Mouse (Mus musculus): ENCODE data around the gene Ndufaf8.

DNA sequence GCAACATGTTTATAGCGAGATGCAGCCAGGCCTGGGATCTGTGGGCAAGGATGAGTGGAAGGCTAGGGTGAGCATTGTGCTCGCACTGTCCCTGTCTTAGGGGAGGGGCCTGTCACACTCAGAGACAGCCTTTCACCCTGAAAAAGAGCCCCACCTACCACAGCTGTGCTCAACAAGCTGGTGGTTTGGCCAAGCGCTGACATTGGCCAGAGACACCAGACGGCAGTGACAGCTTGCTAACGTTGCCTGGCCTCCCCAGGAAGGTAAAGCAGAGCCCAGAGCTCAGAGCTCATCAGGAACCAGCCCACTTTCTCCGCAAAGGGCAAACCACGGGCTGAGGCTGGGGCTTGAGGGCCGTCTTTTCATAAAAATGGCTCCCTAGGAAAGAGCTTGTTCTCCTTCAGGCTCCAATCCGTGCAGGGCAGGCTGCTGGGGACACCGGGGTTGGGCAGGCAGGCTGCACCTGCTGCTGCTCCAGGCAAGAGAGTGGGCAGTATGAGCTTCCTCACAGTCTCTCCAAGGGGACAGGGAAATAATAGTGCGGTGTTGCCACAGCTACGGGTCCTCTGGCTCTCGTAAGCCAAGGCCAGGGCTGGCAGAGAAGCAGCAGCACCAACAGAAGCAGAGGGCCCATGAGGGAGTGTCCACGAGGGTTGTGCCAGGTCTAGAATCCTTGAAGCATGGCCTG is 47.5 kb upstream of the Ndufaf8 start:
- TF ChIP-seq CTCF (IDR thresholded peaks at IDR 0.05; ENCODE audit: control insufficient read depth, insufficient read depth, low read length): no peak
- TF ChIP-seq POLR2A (IDR thresholded peaks at IDR 0.05; ENCODE audit: borderline replicate concordance, control insufficient read depth, low read depth, low read length): no peak
